Mouse (Mus musculus) gastrocnemius, postnatal 14 days (tissue): ENCODE data around the gene Wdr66. TPM values are rescaled to one million over a fixed set of nuclear protein-coding genes. Genes with fewer than 3 reads are reported as not detected.
"Not testable (repeated sequence)": the region's sequence is repeated elsewhere in the genome, so short reads cannot be mapped to it uniquely, and the experiment has no call there.

ENCODE experiments used
- DNase-seq: peaks from one replicate; pipeline ENCODE4 v3.0.0; 2021; ENCODE audit warnings: mixed read lengths
- intact Hi-C: fragments of 180-260 bp; cut with DNase I; formaldehyde crosslinking; loops from one replicate; pipeline ENCODE4 v1.15.1; 2025; ENCODE audit warnings: low total_unique reads
- long read RNA-seq, 2 experiments: library from polyadenylated mRNA; stranded (forward); transcript quantifications; one replicate each; pipeline ENCODE4 v2.0.0; 2021
- total RNA-seq, 2 experiments: library from RNA; stranded (reverse); gene quantifications; 2 replicates each; pipeline ENCODE4 v1.2.3; 2021

Wdr66 gene
- 1 to 10 TPM; 2.0 to 2.2 TPM for total RNA-seq
- long read RNA-seq, experiment 1: 0 reads
- long read RNA-seq, experiment 2: 0 reads

DNA sequence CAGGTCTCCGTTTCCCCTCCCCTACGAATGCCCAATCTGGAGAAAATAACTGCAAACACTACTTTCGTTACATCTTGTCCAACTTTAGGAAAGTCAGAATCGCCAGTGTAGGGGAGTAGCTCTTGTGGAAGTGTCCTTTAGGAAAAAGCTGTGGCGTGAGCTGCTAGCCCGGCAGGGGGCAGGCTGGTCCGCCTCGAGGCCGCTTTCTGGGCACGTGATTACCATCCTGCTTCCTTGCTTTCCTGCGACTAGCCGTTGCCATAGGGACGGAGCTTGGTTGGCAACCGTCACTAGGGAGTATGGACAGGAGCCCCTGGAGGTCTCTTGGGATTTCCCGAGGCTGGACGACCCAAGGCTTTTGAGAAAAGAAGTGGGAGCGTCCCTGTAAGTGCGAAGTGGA lies at the start of gene Wdr66:
Wdr66 (plus strand) TSS at position 269 of the 400 bp plus-strand sequence.
- peak; percentile 88 for DNase-seq
- intact Hi-C loops: loop anchor here (10.0 kb wide), 1 partner anchor 193 kb away; no protein-coding TSS in a partner anchor

DNA sequence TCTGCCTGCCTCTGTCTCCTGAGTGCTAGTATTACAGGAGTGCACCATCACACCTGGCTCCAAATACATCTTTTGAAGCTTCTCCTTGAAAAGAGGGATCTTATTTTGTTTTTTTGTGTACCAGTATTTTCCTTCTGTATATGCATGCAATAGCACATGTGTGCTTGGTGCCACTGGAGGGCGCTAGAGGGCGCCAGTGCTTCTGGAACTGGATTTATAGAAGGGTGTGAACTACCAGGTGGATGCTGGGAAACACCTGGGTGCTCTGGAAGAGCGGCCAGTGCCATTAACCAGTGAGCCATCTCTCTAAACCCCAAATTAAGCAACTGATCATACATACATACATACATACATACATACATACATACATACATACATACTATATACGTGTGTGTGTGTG lies 49.1 kb upstream of the Wdr66 start:
- intact Hi-C loops: not testable (repeated sequence)

DNA sequence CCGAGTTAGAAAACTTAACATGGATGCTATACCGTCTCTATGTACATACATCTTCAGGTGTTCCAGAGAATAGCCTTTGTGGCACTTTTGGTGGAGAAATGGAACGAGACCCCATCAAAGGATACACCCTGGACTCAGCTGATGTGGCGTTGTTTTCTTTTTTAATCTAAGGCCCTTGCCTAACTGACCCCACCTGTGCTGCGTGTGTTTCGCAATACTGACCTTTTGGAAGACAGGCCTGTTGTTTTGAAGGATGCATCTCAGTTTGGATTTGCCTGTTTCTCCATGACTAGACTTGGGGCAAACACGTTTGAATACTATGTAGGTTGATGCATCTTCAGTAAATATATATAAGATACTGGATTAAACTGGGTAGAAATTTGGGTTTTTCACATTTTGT lies 48.3 kb upstream of the Wdr66 start:
- intact Hi-C loops: not testable (repeated sequence)

More for the DNA sequence above, 49.1 kb upstream of the Wdr66 start:
- not testable (repeated sequence) for DNase-seq

GRCm38 (mm10) chr5:123222346-123223050 lies 29.4 kb upstream of the Wdr66 start:
- not testable (repeated sequence) for DNase-seq

More for the DNA sequence above, 48.3 kb upstream of the Wdr66 start:
- not testable (repeated sequence) for DNase-seq

DNA sequence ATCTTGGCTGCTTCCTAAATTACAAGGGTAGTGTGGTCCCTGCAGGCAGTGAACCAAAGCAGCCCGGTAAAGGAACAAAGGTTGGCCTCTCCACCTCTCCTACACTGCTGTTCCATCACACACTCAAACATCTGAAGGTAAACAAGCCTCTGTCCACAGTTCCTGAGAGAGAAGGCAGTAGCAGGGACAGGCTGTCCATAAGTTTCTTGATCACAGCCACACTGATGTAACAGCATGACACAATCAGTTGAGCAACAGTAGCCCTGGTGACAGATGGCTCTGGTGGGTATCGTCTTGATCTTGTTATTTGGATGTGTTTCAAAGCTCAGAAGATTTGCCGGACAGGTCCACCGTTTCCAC lies 28.9 kb upstream of the Wdr66 start:
- no peak for DNase-seq
- intact Hi-C loops: no loop called here

More at GRCm38 (mm10) chr5:123222346-123223050, 29.4 kb upstream of the Wdr66 start:
- intact Hi-C loops: not testable (repeated sequence)

DNA sequence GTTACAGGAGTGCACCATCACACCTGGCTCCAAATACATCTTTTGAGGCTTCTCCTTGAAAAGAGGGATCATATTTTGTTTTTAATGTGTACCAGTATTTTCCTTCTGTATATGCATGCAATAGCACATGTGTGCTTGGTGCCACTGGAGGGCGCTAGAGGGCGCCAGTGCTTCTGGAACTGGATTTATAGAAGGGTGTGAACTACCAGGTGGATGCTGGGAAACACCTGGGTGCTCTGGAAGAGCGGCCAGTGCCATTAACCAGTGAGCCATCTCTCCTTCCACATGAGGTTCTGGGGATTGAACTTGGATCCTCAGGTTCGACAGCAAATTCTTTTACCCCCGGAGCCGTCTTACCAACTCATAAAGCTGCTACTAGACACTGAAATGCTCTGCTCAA lies 28.0 kb upstream of the Wdr66 start:
- intact Hi-C loops, DNase-seq: not testable (repeated sequence)

DNA sequence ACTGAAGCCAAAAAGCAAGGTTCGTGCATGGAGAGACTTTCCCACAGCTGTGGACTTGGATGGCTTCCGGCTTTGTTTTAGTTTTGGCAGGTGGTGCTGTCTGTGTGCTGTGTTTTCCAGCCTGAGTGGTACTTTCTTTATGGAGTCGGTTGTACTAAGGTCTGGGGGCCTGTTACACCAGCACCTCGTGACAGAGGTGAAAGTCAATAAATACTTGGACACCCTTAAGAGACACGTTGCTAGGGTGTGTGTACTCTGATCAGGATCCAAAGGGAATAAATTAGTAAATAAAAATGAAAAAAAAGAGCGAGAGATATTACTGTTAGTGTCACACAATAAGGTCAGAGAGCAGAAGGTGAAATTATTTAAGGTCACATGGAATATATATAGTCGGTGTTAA lies 25.1 kb upstream of the Wdr66 start:
- intact Hi-C loops: no loop called here
- DNase-seq: no peak

DNA sequence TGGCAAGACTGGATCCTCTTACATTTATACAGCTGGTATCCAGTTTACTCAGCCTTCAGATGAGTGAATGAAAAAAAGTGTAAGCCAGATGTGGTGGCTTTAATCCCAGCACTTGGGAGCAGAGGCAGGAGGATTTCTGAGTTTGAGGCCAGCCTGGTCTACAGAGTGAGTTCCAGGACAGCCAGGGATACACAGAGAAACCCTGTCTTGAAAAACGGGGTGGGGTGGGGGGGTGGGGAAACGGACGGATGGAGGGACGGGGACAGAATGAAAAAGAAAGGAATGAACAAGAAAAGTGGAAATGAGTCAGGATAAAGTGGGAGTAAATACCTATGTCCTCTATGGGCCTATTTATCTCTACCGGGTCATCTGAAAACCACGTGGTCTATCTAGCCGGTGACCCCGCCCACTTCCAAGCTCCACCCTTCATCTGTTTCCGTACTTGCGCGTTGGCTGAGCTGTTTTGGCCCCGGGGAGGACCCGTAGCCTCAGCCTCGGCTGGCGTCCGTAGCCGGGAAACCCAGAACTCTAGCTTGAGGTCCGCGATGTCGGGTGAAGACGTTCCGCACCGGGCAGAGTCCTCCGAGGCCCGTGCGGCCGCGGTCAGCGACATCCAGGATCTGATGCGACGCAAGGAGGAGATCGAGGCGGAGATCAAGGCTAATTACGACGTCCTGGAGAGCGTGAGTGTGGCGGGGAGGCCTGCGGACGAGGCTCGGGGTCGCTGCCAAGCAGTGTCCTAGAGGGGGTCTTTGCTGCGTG lies 24.0 kb upstream of the Wdr66 start:
- intact Hi-C loops: no loop called here
- peak; percentile 96 for DNase-seq

GRCm38 (mm10) chr5:123228524-123228922 lies 23.4 kb upstream of the Wdr66 start:
- intact Hi-C loops: no loop called here
- no peak for DNase-seq

GRCm38 (mm10) chr5:123229296-123229695 lies 22.6 kb upstream of the Wdr66 start:
- no peak for DNase-seq
- intact Hi-C loops: no loop called here

GRCm38 (mm10) chr5:123232180-123232579 lies 19.7 kb upstream of the Wdr66 start:
- DNase-seq: no peak
- intact Hi-C loops: no loop called here

DNA sequence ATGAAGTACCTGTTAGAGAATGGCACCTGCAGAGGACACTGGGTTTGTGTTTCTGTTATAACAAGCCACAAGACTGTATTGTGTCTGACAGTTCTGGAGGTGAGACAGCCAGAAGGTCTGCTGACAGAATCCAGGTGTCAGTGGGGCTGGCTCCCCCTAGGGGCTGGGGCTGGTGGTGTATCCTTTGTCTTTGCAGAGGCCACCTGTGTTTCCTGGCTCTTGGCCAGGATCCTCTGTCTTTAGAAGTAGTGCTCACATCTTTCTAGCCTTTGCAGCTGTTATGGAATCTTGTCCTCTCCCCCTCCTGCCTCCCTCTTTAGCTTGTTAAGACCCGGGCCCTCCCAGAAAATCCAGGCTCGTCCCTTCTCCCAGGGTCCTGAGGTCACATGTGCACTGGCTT lies 16.2 kb upstream of the Wdr66 start:
- peak; percentile 42 for DNase-seq
- intact Hi-C loops: no loop called here

DNA sequence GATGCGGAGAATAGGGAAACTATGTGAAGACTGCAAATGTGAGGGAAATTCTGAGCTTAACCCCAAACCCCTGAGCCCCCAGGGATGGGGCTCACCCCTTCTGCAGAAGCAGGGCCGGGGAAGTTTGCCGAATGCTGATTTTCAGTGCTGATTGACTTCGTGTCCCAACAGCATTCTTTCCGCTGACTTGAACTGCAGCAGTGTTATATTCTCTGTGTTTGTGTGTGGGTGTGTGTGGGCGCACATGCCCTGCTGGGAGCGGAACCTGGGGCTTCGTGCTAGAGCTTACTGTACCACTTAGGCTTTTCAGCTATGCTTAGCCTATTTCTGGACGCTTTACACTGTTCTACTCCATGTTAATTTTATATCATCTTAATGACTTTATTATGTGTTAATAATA lies 15.5 kb upstream of the Wdr66 start:
- no peak for DNase-seq
- intact Hi-C loops: no loop called here

DNA sequence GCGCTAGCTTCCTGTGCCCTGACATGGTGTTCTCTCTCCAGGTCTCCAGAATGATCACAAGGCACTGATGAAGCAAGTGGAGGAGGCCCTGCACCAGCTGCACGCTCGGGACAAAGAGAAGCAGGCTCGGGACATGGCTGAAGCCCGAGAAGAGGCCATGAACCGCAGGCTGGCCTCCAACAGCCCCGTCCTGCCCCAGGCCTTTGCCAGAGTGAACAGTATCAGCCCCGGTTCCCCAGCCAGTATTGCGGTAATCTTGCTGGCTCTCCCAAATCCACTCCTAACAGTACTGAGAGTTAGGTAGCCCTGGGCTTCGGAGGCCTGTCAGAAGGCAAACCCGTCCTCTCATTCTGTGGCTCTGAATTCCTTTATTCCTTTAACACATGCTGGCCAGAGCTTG lies 12.4 kb upstream of the Wdr66 start:
- intact Hi-C loops: no loop called here

GRCm38 (mm10) chr5:123245518-123245917 lies 6.4 kb upstream of the Wdr66 start:
- intact Hi-C loops: no loop called here
- DNase-seq: peak; percentile 38

More for the DNA sequence above, 12.4 kb upstream of the Wdr66 start:
- DNase-seq: peak; percentile 75

GRCm38 (mm10) chr5:123251390-123251789 lies 512 bp upstream of the Wdr66 start:
- intact Hi-C loops: loop anchor here (10.0 kb wide), 1 partner anchor 193 kb away; no protein-coding TSS in a partner anchor
- no peak for DNase-seq

DNA sequence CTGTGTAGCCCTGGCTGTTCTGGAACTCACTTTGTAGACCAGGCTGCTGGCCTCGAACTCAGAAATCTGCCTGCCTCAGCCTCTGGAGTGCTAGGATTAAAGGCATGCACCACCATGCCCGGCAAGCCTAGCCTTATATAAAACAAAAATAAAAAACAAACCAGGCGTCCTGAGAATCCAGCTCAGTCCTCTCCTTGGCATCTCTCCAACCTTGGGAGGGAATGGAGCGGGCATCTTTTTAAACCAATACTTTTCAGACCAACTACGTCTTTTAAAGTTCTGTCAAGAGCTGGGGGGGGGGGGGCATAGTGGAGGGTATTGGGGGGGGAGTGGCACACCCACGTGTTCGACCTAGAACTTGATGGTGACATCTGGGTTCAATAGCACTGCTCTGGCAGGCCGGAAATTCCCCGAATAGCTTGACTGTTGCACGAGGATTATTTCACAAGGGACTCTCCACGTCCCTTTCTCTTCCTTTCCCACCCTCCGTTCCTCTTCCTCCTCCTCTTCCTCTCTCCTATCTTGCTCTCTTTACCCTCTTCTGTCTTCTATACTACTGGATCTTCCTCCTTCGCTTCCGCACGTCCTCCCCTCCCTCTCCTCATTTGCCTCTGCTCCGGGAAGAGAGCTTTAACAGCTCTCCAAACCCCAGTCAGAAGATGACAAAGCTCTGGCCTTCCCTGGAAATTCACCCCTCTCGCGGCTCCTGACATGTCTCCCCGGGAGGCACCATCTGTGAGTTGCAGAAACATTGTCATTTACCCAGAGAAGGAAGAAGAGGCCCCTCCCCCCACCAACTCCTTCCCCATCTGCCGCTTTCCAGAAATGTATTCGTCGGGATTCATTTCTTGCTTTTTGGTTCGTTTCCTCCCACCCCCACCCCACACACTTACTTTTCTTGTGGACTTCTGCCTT lies 5.2 kb downstream of the Wdr66 start:
- no peak for DNase-seq
- intact Hi-C loops: loop anchor here (10.0 kb wide), 1 partner anchor 188 kb away; no protein-coding TSS in a partner anchor

- intact Hi-C loops: loop anchor here (10.0 kb wide), 1 partner anchor 186 kb away; no protein-coding TSS in a partner anchor
- DNase-seq: peak; percentile 26
These were observed 7.1 kb downstream of the Wdr66 start for GRCm38 (mm10) chr5:123258990-123259389.

DNA sequence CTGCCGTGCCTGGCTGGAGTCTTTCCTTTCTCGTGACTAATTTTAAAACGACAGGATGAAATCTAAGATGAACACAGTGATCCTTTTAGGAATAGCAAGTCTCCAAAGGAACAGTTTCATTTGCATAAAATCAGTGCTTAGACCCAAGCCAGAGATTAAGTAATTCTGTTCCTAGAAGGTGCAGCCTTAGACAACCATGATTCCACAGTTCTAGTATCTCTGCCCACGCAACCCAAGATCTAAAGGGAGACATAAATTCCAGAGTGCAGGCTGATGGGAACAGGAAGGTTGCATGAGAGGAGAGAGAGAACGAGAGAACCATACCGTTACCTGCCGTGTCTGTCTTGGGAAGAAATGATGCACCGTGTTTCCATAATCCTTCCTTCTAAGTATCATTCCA lies 8.8 kb downstream of the Wdr66 start:
- intact Hi-C loops: no loop called here
- DNase-seq: no peak
